Mouse (Mus musculus) induced T-regulatory cell, adult 2 months (primary cell): ENCODE data around the gene Tnfrsf19.

Experiments used
- DNase-seq: peaks from one replicate; pipeline ENCODE4 v3.0.0-alpha.2; 2012; ENCODE audit warnings: low read depth

Tnfrsf19 gene

DNA sequence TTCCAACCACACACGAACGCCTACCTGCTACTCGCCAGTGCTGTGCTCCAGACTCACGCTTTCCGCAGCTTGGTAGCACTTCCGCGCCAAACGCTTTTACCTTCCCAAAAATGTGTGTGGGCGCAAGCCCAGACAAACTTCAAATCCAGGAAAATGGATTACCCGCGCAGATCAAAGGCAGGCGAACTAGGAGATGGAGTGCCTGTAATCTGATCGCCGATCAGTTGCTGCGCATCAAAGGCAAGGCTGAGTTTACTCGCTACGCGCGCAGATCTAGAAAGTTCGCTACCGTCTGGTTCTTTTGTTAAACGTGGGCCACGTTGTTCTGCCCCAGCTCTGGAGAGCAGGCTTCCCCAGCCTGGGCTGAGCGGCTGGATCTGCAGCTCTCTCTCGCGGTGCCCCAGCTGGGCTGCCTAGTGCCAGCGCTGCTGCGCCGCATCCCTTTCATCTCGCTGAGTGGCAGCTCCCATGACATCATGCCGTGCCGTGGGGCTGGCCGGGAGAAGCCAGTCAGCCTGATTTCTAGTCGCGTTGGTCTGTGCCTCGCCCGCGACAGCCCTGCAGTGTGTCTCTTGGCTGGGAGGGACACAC, at the start of gene Tnfrsf19:
Tnfrsf19 (minus strand) TSS at position 400 of the 591 bp plus-strand sequence.
- peak; percentile 73 for DNase-seq

DNA sequence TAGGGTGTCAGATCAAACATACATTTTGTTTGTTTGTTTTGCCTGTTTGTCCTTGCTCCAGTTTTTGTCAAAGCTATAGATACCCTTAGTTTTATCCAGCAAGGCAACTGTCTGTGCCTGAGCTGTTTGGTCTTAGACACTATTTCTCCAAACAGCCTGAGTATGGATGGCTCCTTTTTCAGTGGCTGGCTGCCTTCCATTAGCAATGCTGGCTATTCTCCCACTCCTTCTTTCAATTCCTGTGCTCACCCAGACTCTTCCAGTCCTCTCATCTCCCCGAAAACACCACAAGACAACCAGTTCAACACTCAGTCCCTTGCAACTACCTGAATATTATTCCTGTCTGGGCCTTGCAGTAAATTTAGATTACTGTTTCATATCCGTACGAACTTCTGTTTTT, 45.8 kb upstream of the Tnfrsf19 start:
- DNase-seq = no peak

DNA sequence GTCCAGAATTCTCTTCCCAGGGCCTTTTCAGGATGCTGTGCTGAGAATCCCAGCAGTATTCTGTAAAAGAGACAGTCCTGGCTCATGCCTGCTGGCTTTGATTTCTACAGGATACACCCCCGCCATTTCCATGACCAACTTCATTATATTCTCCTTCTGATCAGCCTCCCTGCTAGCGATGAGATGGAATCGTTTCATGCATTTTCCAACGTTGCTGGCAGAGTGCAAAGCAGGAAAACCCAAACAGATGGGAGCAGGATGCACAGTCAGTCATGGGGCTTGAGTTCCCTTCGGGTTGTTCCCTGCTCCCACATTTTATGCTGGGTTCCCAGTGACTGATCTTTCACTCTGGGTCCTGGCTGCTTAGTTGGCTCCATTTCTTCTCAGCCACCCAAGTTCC, 44.7 kb upstream of the Tnfrsf19 start:
- no peak for DNase-seq

DNA sequence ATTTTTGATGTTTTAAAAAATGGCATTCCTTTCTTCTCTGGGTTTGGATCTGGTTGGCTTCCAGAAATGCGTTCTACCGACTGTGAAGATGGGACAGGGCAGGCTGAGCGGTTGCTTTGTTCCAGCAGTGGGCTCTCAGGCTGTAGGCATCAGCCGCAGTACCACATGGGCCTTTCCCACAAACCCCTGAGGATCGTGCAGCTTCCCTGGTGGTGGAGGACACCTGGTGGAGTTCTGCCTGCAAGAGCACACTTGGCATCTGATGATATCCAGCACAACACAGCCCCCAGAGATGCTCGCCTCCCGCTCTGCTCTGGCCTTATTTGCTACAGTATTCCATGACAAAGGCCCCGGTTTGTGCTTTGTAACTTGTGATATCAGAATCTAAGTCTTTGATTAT, 41.9 kb upstream of the Tnfrsf19 start:
- DNase-seq = no peak

DNA sequence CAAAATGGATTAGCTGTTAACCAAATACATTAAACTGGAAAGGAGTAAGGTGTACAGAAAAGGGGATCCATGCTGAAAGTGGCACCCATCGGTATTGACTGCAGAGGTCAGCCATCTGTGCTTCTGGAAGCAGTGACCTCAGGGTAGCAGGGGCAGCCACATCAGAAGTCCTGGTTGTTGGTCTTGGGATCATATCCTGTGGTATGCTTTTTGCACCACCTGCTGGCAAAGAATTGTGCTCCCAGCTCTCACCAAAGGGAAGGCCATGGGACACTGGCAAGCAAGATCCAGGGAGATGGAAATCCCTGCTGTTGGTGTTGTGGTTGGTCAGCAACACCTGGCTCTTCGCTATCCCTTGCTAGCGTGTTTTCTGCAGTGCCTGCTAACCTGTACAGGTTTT, 39.0 kb upstream of the Tnfrsf19 start:
- peak; percentile 14 for DNase-seq

DNA sequence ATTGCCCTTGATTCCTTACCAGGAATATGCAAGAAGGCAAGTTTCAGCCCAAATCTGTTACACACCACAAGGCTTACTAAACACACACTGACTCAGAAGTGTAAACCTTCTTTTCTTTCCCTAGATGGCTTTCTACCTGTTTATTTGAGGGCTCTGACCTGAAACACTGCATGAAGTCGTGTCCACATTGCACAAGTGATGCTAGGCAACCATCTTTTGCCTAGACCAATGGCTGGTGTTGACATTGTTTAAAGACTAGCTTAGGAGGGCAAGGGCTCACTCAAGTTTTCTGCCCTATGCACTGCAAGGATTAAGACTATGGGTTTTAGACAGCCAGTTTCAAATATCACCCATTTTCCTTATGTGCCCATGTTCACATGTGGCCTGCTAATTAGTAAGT, 23.3 kb upstream of the Tnfrsf19 start:
- DNase-seq = no peak

DNA sequence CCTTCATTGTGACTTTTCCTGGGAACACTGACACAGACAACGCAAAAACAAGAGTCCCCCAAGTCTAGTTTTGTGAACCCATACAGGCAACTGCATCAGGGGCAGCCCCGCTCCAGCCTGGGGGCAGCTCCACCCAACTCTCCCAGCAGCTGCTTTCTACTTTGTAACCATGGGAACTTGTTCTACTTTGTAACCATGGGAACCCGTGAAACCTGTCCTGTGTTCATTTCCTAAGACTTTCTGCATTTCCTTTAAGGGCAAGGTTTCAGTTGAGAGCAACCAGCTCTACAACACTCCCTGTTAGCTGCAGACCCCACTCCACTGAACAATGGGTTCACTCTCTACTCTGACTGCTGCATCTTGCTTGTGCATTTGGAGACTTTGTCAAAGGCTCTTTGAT, 15.4 kb upstream of the Tnfrsf19 start:
- DNase-seq = peak; percentile 46

DNA sequence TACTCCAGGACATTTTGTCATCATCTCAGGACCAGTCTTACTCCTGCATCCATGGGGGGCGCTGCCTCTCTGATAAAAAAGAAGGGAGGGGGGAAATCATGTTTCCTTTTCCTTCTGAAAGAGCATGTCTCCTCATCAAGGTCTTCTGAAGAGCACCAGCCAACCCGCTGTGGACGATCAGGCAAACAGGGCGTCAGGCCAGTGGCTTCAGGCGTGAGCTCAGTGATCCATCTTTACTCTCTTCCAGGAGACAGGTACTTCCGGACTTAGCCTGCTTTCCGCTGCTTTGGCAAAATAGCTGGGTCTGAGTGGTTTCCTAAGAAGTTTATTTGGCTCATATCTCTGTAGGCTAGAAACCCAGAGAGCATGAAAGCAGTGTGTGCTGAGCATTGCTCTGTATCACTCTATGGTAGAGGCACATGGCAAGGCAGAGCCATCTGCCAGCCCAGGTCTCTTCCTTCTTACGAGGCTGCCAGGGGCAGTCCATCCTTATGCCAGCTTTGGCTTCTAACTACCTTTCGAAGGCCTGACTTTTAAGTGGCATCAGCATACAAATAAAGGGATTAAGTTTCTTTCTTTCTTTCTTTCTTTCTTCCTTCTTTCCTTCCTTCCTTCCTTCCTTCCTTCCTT, 13.1 kb upstream of the Tnfrsf19 start:
- DNase-seq = no peak

DNA sequence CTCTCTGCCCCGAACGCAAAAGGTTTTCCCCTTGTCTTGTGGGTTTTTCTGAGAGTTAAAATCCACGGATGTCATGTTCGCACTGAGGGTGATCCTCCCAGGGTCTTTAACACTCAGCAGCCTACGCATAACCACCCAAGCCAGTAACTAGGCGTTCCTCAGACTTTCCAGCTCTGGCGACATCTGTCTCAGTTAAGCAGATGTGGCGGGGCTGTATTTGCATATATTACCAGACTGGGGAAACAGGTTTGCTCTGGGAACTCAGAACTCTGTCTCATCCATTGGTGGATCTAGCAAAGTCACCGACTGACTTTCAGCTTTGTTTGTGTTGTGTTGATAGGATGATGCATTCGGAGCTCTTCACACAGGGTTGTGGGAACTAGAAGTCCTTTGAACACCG, 10.7 kb upstream of the Tnfrsf19 start:
- peak; percentile 70 for DNase-seq

DNA sequence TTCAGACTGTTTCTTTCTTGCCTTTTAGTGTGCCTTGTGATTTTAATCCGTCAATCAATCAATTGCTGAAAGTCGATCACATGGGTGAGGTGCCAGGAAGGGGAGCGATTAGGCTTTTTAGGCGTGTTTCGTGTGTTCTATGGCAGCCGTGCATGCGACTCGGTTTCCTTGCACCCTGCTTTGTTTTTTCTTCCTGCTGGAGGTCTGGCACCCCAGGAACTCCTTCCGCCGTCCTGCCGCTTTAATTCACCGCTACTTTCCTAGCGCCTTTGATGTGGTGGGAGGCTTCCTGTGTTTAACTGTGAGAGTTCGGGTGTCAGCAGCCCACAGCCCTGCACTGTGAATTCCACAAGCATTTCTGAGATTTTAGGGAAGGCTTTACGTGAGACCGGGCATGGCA, 10.2 kb upstream of the Tnfrsf19 start:
- peak; percentile 83 for DNase-seq

DNA sequence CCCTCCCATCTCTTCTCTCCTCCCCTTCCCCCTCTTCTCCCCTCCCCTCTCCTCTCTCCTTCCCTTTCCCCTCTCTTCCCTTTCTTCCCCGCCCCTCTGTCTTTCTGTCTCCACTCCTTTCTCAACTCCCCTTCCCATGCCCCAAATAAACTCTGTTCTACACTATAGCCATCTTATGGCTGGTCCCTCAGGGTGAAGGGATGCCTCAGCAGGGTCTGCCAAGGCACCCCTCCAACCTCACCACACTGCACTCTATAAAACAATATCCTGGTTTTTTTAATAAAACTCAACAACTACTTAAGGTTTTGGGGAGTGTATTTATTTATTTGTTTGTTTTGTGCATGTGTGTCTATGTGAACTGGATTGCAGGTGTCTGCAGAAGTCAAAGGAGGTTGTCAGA, 9.6 kb upstream of the Tnfrsf19 start:
- DNase-seq = no peak

DNA sequence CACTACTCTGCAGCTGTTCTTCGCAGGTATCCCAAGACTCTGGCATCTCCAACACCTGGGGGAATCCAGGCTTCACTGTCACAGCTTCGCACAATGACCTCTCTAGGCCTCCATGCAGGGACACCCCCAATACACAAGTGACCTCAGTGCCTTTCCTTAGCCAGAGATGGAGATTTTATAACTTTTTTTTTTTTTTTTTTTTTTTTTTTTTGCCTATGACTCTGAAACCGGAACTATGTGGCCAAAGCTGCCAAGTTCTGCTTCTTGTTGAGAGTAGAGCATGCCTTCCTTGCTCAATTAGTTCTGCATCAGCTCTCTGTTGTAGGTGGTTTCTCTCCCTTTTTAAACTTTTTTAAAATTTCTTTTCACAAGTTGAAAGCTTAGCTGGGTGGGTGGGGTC, 5.9 kb upstream of the Tnfrsf19 start:
- DNase-seq = no peak

DNA sequence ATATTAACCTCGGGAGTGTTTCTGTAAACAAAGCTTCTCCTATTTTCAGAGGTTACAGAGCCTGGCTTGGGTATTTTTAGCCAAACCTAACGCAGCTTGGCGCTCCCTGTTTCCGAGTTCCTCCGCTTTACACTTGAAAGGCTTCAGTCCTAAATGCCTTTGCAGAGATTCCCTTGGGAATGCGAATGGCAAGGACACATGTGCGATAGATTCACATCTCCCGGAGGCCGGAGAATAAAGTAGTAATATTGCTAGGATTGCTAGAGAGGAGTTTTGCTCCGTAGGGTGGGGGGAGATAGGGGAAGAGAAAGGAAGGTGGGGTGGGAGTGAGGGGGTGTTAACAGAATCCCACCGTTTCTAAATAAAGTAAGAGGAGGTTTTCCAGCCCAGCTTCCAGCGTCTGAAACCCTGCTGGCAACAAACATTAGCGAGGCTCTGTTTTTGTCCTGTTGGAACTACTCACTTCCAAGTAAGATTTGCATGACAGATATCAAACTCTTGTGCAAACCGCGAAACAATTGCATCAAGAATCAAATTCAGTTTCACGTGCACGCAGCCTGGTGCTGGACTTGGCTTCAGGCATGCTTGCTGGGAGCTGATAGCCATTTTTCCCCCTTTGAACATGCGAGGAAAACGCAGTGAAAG, 722 bp downstream of the Tnfrsf19 start:
- no peak for DNase-seq

DNA sequence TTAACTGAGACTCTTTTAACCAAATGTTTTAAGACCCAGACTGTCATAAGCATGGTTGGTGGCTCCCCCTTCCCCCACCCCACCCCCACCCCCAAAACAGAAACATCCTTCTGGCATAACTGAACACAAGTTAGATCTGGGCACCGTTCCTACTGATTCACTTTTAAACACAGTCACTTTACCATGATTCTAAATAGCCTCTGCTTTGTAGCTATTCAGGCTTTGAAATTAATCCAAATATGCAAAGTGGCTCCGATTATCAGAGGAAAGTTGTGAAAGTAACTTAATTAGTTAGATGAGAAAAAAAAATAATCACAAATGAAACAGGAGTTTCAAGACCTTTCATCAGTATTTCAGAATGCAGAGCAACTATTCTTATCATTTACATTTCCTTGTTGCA, 2.0 kb downstream of the Tnfrsf19 start:
- DNase-seq = no peak

DNA sequence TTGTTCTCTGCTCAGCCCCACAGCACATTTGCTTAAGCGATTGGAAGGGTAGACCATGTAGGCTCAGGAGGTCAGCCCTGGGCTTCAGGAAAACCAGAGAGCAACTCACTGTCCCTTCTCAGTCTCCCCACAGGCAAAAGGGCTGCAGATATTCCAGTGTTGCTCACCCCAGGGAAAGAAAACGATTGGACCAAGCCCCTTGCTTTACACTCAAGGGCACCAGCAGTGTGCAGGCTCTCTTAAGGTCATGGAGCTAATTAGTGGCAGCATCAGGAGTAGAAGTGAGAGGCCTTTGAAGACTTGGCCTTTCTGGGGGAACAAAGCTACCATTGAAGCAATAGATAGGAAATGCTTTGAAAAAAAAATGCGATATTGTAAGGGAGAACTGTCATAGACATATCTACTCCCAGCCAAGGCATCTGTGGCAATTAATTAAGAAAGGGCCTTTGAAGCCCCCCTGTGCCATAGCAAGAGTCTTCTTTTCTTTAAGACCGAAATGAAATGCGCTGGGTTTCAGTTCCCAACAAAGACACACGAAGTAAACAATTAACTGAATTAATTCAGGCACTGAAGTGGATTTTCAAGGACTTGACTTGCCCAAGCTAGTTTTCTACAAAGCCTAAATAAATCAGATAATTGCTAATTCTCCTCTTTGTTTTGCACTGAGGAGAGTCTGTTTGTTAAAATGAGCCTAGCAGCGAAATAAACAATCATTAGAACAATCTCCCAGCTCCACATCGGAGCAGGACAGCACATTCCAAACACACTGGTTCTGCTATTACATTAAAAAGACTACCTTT, 2.6 kb downstream of the Tnfrsf19 start:
- no peak for DNase-seq

DNA sequence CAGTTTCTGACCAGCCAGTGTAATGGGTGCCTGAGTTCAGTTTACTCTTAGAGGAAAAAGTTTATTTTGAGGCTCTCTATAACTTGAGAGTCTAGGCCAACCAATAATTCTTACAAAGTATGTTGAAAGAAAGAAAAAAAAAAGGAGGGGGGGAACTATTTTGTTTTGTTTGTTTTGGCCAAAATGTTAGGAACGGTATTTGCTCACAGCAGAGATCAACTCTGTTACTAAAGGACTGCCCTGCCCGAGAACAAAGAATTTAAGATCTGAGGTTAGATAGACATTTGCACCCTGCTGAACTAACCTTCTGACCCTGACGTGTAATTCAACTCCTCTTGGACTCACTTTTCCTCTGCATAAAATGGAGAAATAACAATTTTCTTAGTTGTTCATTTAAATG, 4.0 kb downstream of the Tnfrsf19 start:
- no peak for DNase-seq

DNA sequence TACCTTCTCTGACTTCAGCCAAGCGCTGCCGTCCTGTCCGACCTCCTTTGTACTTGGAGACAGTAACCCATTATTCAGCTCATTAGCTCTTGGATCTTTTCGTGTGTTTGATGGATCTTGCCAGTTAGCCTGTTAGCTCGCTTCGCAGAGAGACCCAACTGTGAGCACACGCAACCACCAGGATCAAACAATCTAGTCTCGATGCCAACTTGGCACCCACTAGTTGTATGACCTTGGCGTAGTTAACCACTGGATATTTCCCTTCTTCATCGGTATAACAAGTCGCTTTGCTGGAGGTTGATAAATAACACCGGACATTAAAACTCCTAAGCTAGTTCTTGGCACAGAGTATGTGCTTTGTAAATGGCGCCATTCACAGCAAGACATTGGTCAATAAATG, 6.1 kb downstream of the Tnfrsf19 start:
- DNase-seq = no peak

DNA sequence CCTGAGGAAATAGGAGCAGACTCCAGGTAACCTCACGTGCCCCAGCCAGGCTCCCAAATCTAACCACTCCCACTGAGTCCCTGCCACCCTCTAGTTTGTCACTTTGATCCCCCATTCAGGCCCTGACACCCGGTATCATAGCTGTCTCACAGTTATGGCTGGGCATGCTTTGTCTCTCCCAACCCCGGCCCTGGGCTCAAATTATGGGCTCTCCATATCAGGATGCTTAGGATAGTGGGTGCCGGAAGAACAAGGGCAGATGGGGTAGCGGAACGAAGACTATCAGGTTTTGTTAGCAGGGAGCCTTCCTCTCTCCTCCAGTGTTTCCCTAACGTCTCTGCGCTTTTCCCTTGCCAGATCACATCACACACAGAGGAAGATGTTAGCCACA, 8.2 kb downstream of the Tnfrsf19 start:
- no peak for DNase-seq

DNA sequence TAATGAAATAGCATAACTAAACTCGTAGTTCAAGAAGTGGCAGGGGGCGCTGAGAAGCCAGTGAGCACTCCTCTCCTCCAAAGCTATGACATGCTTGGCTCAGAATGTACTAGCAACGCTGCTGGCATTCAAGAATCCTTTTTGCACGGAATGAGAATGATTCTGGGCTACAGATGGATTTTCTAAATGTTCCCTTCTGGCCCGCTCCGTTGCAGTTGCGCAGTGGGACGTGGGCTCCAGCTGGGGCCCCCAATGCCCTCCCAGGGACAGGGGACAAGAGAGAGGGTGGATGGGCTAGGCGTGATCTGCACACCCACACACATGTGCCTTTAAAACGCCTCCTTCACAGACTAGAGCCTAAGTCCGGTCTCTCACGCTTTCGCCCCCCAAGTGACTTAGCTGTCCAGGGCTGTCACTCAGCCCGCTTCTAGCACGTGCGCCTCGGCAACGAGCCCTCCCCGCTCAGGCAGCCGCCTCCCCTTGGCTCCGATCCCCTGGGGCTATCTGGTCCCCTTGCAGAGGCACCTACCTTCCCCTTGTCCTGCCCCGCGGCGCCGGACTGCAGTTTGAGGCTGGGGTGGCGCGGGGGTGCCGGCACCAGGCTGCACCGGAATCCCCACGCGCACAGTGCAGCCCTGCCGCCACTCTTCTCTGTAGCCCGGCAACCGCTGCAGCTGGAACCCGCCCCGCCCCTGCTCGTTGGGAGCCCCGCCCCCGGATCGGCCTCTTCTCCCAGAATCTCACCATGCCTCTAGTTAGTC, 8.8 kb downstream of the Tnfrsf19 start:
- no peak for DNase-seq

DNA sequence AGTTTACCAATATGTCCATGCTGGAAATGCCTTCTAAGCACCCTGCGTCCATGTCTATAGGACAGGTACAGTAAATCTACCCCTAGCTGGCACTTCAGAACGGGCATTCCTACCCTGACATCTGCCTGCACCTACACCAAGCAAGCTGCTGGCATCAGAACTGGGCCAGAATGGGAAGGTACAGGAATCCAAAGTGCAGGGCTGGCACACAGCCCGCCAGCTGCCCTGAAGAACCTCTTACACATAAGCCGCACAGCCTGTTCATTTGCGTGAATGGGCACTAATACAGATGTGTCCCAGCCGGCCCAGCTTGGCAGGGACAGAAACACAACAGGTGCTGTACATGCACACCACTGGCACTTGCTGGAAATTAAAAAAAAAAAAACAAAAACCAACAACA, 15.9 kb downstream of the Tnfrsf19 start:
- no peak for DNase-seq

DNA sequence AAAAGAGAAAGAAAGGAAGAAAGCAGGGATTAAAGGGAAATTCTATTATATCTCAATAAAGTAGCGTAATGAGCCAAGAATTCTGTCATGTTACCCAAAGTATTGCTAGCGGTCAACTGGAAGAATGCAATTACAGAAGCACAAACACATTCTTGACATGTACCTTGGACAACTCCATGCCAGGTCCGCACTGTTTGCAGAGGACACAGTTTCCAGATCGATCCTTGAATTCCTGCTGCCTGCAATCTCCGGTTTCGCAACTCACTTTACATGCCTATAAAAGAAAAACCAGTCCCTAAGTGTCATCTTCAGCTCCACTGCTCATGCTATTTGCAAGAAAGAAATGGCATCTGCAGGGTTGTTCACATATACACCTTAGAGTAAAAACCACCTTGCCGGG, 22.3 kb downstream of the Tnfrsf19 start:
- no peak for DNase-seq

DNA sequence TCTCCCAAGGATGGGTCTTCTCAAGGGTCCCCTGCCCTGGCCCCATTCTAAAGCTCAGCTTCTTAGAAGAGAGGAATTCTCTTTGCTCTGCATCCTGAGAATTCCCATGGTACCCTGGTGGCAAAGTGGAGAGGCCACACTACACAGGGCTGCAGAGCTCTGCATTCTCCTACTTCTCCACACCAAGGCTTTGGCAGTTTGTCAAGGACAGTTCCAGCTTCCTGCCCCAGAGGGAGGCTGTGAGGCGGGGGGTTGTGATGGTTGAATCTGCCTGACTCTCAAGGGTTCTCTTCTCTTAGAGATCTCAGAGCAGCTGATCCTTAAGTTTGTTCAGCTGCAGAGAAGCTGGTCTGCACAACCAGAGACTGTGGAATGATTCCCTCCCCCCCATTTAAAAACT, 23.9 kb downstream of the Tnfrsf19 start:
- DNase-seq = no peak
